Mouse (Mus musculus) testis, adult 2 months (tissue): ENCODE results near the gene Cldn11. TPM values are rescaled to one million over a fixed set of nuclear protein-coding genes. Genes with fewer than 3 reads are reported as not detected.

Source experiments
- H3K27ac ChIP-seq: fragments of 200-500 bp; 2 replicates; pipeline ENCODE4 v1.5.1; 2012; ENCODE audit warnings: low read depth, low read length; ENCODE audit not compliant: control insufficient read depth, insufficient read depth
- H3K27me3 ChIP-seq: fragments of 200-500 bp; 2 replicates; pipeline ENCODE4 v1.6.1; 2012; ENCODE audit warnings: mild to moderate bottlenecking, low read length, moderate library complexity; ENCODE audit not compliant: control insufficient read depth, insufficient read depth
- H3K36me3 ChIP-seq: fragments of 200-500 bp; 2 replicates; pipeline ENCODE4 v1.6.1; 2012; ENCODE audit warnings: mild to moderate bottlenecking, low read length; ENCODE audit not compliant: control insufficient read depth, insufficient read depth
- H3K4me1 ChIP-seq: fragments of 200-500 bp; 2 replicates; pipeline ENCODE4 v1.6.1; 2012; ENCODE audit warnings: low read length; ENCODE audit not compliant: control insufficient read depth, insufficient read depth
- H3K4me3 ChIP-seq: fragments of 200-500 bp; 2 replicates; pipeline ENCODE4 v1.5.1; 2012; ENCODE audit warnings: low read depth, mild to moderate bottlenecking, low read length, moderate library complexity, mixed read lengths; ENCODE audit not compliant: control insufficient read depth
- CTCF ChIP-seq: fragments of 200-500 bp; IDR thresholded peaks from 2 replicates; pipeline ENCODE4 v1.5.1; 2012; ENCODE audit warnings: low read depth, mild to moderate bottlenecking, inconsistent platforms, low read length, moderate library complexity; ENCODE audit not compliant: control insufficient read depth, insufficient read depth, insufficient replicate concordance
- POLR2A ChIP-seq: fragments of 200-500 bp; IDR thresholded peaks from 2 replicates; pipeline ENCODE4 v1.6.1; 2012; ENCODE audit warnings: low read depth, mild to moderate bottlenecking, inconsistent platforms, low read length, moderate library complexity; ENCODE audit not compliant: control insufficient read depth
- polyA plus RNA-seq: library from polyadenylated mRNA; depleted of rRNA; stranded (reverse); fragments of >200 nt; gene quantifications from 2 replicates; pipeline ENCODE4 v1.2.3, GENCODE M21; 2012; rRNA removed

The Cldn11 gene
- polyA plus RNA-seq, 1 experiment, result 115 TPM

GRCm38 (mm10) chr3:31213802-31214201 is 64.1 kb downstream of the Cldn11 start:
- H3K27me3 ChIP-seq, result no peaks in the 10 kb centered on the region
- no peak overlapping the region for H3K4me3 ChIP-seq
- no peak overlapping the region for H3K27ac ChIP-seq
- no peaks in the 10 kb centered on the region for H3K36me3 ChIP-seq
- TF ChIP-seq POLR2A, result no peak
- no peak for TF ChIP-seq CTCF
- peaks cover 11% of the 10 kb centered on the region for H3K4me1 ChIP-seq

Other genes starting within 250 kb of the Cldn11 start
- 11.3 and 11.4 TPM in 2 replicates for gene Phc3, start 180.5 kb upstream of the Cldn11 start, polyA plus RNA-seq
- 7.7 and 8.5 TPM in 2 replicates for gene Prkci, start 154.2 kb upstream of the Cldn11 start, polyA plus RNA-seq
- gene Skil, start 54.9 kb upstream of the Cldn11 start, polyA plus RNA-seq, result 3.5 and 3.7 TPM in 2 replicates
- gene Slc7a14, start 160.5 kb downstream of the Cldn11 start, polyA plus RNA-seq, result 3.9 and 4.2 TPM in 2 replicates